Mouse (Mus musculus) midbrain, embryonic 14.5 days (tissue): ENCODE measurements around the gene Ciita. TPM values are rescaled to one million over a fixed set of nuclear protein-coding genes. Genes with fewer than 3 reads are reported as not detected.

Experiments
- ATAC-seq: fragments of 200-750 bp; cut with Nextera tagmentation; 2 replicates; pipeline ENCODE4 v1.8.0; 2017; ENCODE audit warnings: moderate number of reproducible peaks, moderate library complexity; ENCODE audit not compliant: low FRiP score, low TSS enrichment
- DNase-seq: peaks from one replicate; pipeline ENCODE4 v3.0.0-alpha.2; 2015
- H3K27ac ChIP-seq: fragments of 300-500 bp; sonication (generic); replicated peaks from 2 replicates; pipeline ENCODE4 v1.5.1; 2014; ENCODE audit warnings: mild to moderate bottlenecking, low read depth, low read length, moderate library complexity
- H3K27me3 ChIP-seq: fragments of 300-500 bp; sonication (generic); 2 replicates; pipeline ENCODE4 v1.6.1; 2014; ENCODE audit warnings: low read length, control low read depth, mixed read lengths; ENCODE audit not compliant: control insufficient read depth, insufficient read depth
- H3K36me3 ChIP-seq: fragments of 300-500 bp; sonication (generic); 2 replicates; pipeline ENCODE4 v1.6.1; 2014; ENCODE audit warnings: low read length, control low read depth; ENCODE audit not compliant: control insufficient read depth, insufficient read depth
- H3K4me1 ChIP-seq: fragments of 300-500 bp; sonication (generic); 2 replicates; pipeline ENCODE4 v1.6.1; 2014; ENCODE audit warnings: mild to moderate bottlenecking, antibody characterized with exemption, low read length, control low read depth; ENCODE audit not compliant: control insufficient read depth, insufficient read depth
- H3K4me2 ChIP-seq: fragments of 300-500 bp; sonication (generic); 2 replicates; pipeline ENCODE4 v1.6.1; 2014; ENCODE audit warnings: mild to moderate bottlenecking, low read length, moderate library complexity
- H3K4me3 ChIP-seq: fragments of 300-500 bp; sonication (generic); replicated peaks from 2 replicates; pipeline ENCODE4 v1.5.1; 2014; ENCODE audit warnings: low read depth, low read length
- H3K9ac ChIP-seq: fragments of 300-500 bp; sonication (generic); replicated peaks from 2 replicates; pipeline ENCODE4 v1.6.1; 2014; ENCODE audit warnings: mild to moderate bottlenecking, low read length, moderate library complexity
- H3K9me3 ChIP-seq: fragments of 300-500 bp; sonication (generic); 2 replicates; pipeline ENCODE4 v1.6.1; 2016; ENCODE audit warnings: low read length, control low read depth, mixed read lengths; ENCODE audit not compliant: control insufficient read depth
- WGBS: fragments of 180-500 bp; shearing (Covaris S2); extraction: QIAGEN DNeasy Blood & Tissue Kit; methylation state at CpG from one replicate; pipeline ENCODE4 v1.1.7; 2014; 5-methylcytosine and 5-hydroxymethylcytosine counted together
- polyA plus RNA-seq: library from polyadenylated mRNA; unstranded; fragments of >200 nt; fragmentation: Nextera tagmentation; extraction: Ambion mirVana; gene quantifications from 2 replicates; pipeline ENCODE4 v1.2.1, GENCODE M21; 2014

The Ciita gene
- polyA plus RNA-seq, 1 experiment from 2014 or later: 0.57 TPM

GRCm38 (mm10) chr16:10542698-10543365 is 63.0 kb downstream of the Ciita start, which contains the start of gene Dexi:
Gene Dexi (minus strand): TSS chr16:10543054.
- Histone ChIP-seq H3K36me3 (no peaks in the 10 kb centered on the region), H3K4me1 (peaks cover 54% of the 10 kb centered on the region)
- peak; percentile 93 for ATAC-seq

GRCm38 (mm10) chr16:10544995-10545622 is 65.2 kb downstream of the Ciita start, which contains the start of gene Clec16a:
Gene Clec16a (plus strand): TSS chr16:10545339.
- Histone ChIP-seq H3K27ac (0 out of 2 replicates have a peak within 1 kb of the TSS, but pooled peaks have one; percentile 42), H3K4me1 (peaks cover 35% of the 10 kb centered on the region), H3K36me3 (no peaks in the 10 kb centered on the region), H3K4me2 (peak within 1 kb of the TSS; percentile 61), H3K9ac (peak within 1 kb of the TSS; percentile 78), H3K4me3 (peak within 1 kb of the TSS; percentile 88), H3K27me3 (no peaks in the 10 kb centered on the region), H3K9me3 (no peaks in the 10 kb centered on the region)
- DNase-seq: peak; percentile 97
- ATAC-seq: peak; percentile 91
- WGBS: 0% methylated on average over 58 of the region's 58 CpGs

More at GRCm38 (mm10) chr16:10542698-10543365, 63.0 kb downstream of the Ciita start, which contains the start of gene Dexi:
- Histone ChIP-seq H3K27ac (peak within 1 kb of the TSS; percentile 79), H3K9ac (peak within 1 kb of the TSS; percentile 90), H3K27me3 (no peaks in the 10 kb centered on the region), H3K4me3 (peak within 1 kb of the TSS; percentile 78), H3K9me3 (no peaks in the 10 kb centered on the region), H3K4me2 (peak within 1 kb of the TSS; percentile 95)
- DNase-seq: peak; percentile 98
- WGBS: under 1% methylated on average over 61 of the region's 61 CpGs

DNA sequence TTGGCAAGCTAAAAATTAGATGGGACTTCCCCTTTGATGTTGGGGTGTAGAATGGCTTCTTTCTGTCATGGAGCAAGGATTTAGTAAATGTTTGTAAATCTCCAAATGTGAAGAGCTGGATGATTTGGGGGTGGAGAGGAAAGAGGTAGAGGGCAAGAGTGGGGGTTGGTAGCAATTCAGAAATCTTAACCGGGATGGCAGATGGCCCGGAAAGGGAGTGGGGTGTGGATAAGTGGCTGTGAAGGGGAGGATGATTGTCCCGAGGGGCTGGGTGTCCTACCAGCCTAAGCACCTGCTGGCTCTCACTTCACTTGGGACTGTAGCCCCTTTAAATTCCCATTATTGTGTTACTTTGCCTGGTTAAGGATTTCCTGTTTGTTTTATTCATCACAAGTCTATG is 67.0 kb downstream of the Ciita start:
- peak overlapping the region; percentile 61; the same call in 1 of the 2 replicates for H3K4me2 ChIP-seq
- H3K9ac ChIP-seq: no peak overlapping the region
- H3K27me3 ChIP-seq: no peaks in the 10 kb centered on the region
- DNase-seq (no peak), ATAC-seq (no peak)
- H3K9me3 ChIP-seq: no peaks in the 10 kb centered on the region
- no peaks in the 10 kb centered on the region for H3K36me3 ChIP-seq
- H3K4me1 ChIP-seq: peaks cover 18% of the 10 kb centered on the region
- H3K4me3 ChIP-seq: no peak overlapping the region
- 62% methylated on average over 3 of the region's 3 CpGs for WGBS
- no peak overlapping the region for H3K27ac ChIP-seq

DNA sequence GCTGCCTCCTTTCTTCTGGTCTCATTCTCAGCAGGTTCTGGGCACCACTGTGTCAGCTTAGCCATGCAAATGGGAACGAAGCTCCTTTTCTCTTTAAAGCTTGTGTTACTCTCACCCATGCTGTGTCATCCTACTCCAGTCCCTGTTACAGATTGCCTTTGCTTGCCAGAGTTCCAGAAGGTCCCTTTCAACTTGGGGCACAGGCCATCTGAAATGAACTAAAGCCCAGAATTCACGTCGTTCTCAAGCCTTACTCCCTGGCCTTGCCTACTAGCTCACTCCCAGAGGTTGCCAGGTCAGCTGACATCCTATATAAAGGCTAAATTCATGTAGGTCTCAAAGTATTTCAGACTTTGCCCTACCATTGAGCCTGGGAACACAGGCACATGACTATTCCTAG is 69.1 kb downstream of the Ciita start:
- Histone ChIP-seq H3K4me1 (peaks cover 14% of the 10 kb centered on the region), H3K36me3 (no peaks in the 10 kb centered on the region), H3K27me3 (no peaks in the 10 kb centered on the region), H3K9me3 (no peaks in the 10 kb centered on the region), H3K4me3 (no peak overlapping the region), H3K4me2 (no peak overlapping the region), H3K27ac (no peak overlapping the region), H3K9ac (no peak overlapping the region)
- DNase-seq: no peak
- no peak for ATAC-seq
- WGBS: 68% methylated on average over 3 of the region's 3 CpGs

DNA sequence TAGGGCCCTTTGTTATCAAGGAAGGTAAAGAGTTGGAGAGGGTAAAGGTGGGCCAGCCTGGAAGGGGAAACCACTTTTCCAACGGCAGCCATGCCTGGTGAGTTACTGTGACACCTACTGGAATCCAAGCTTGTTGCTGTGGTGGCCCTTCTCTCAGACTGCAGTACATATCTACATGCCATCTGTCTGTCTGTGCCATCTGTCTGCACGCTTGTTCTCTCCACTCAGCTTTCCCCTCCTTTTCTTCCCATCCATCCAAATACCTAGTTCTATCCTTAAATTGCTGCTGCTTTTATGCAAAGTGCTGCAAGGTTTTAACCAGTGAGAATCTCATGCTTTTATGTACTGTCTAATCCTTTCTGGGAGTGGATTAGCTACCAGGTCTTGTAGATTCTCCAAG is 69.7 kb downstream of the Ciita start:
- H3K9ac ChIP-seq: no peak overlapping the region
- DNase-seq: no peak
- no peak overlapping the region for H3K4me3 ChIP-seq
- peaks cover 14% of the 10 kb centered on the region for H3K4me1 ChIP-seq
- no peak overlapping the region for H3K27ac ChIP-seq
- no peaks in the 10 kb centered on the region for H3K27me3 ChIP-seq
- no peak for ATAC-seq
- no peaks in the 10 kb centered on the region for H3K9me3 ChIP-seq
- H3K4me2 ChIP-seq: no peak overlapping the region
- H3K36me3 ChIP-seq: no peaks in the 10 kb centered on the region
- WGBS: 98% methylated on average over 2 of the region's 2 CpGs

DNA sequence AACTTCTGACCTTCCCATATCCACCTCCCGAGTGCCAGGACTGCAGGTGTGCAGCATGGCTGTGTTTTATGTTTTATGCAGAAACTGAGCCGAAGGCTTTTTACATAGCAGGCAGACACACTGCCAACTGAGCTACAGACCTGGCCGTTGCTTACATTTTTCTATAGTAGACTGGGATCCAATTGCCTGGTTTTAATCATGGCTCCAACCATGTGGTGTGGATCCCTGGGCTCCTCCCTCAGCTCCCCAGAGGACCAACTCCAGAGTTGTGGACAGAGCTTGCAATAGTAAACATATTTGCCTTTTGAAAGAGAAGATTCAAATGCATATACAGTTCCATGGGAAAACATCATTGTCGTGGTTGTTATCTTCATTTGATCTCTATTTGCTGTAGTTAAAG is 71.7 kb downstream of the Ciita start:
- DNase-seq: no peak
- no peak overlapping the region for H3K4me2 ChIP-seq
- no peak overlapping the region for H3K4me3 ChIP-seq
- no peak overlapping the region for H3K9ac ChIP-seq
- ATAC-seq: no peak
- 91% methylated on average over 4 of the region's 4 CpGs for WGBS
- H3K27ac ChIP-seq: no peak overlapping the region
- H3K9me3 ChIP-seq: no peaks in the 10 kb centered on the region
- peaks cover 5% of the 10 kb centered on the region for H3K4me1 ChIP-seq
- no peaks in the 10 kb centered on the region for H3K27me3 ChIP-seq
- no peaks in the 10 kb centered on the region for H3K36me3 ChIP-seq

DNA sequence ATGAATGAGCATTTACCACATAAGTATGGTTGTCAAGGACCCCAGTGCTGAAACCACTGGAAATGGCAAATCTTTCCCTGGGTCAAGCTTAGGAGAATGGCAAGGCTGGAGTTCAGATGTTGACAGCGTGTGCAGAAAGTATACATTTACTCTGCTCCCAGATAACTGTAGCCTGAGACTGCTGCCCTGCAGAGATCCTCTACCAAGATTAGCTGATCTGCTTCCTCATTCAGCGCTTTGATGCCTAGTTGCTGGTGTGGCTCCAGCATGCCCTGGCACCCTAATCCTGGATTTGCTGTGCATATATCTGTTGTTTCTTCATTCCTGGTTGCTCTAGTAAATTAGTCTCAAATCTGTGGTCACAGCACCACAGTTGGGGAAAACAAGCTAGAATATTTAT is 74.0 kb downstream of the Ciita start:
- ATAC-seq (no peak), DNase-seq (no peak)
- no peaks in the 10 kb centered on the region for H3K9me3 ChIP-seq
- H3K9ac ChIP-seq: no peak overlapping the region
- no peak overlapping the region for H3K4me2 ChIP-seq
- no peak overlapping the region for H3K4me3 ChIP-seq
- WGBS: 96% methylated on average over 2 of the region's 2 CpGs
- no peaks in the 10 kb centered on the region for H3K36me3 ChIP-seq
- no peaks in the 10 kb centered on the region for H3K27me3 ChIP-seq
- H3K27ac ChIP-seq: no peak overlapping the region
- H3K4me1 ChIP-seq: no peaks in the 10 kb centered on the region

GRCm38 (mm10) chr16:10559991-10560390 is 80.1 kb downstream of the Ciita start:
- ATAC-seq (no peak), DNase-seq (no peak)
- no peaks in the 10 kb centered on the region for H3K9me3 ChIP-seq
- H3K4me1 ChIP-seq: no peaks in the 10 kb centered on the region
- 93% methylated on average over 8 of the region's 8 CpGs for WGBS
- no peak overlapping the region for H3K27ac ChIP-seq
- H3K4me2 ChIP-seq: no peak overlapping the region
- H3K36me3 ChIP-seq: peaks cover 26% of the 10 kb centered on the region
- no peaks in the 10 kb centered on the region for H3K27me3 ChIP-seq
- no peak overlapping the region for H3K4me3 ChIP-seq
- H3K9ac ChIP-seq: no peak overlapping the region
